Mouse (Mus musculus): ENCODE measurements around the gene Nr1i3. TPM values are rescaled to one million over a fixed set of nuclear protein-coding genes. Genes with fewer than 3 reads are reported as not detected.
"Not testable (repeated sequence)": the region's sequence is repeated elsewhere in the genome, so short reads cannot be mapped to it uniquely, and the experiment has no call there.

Gene Nr1i3
- polyA plus RNA-seq, 1 experiment from 2014 or later: 0.25 TPM

DNA sequence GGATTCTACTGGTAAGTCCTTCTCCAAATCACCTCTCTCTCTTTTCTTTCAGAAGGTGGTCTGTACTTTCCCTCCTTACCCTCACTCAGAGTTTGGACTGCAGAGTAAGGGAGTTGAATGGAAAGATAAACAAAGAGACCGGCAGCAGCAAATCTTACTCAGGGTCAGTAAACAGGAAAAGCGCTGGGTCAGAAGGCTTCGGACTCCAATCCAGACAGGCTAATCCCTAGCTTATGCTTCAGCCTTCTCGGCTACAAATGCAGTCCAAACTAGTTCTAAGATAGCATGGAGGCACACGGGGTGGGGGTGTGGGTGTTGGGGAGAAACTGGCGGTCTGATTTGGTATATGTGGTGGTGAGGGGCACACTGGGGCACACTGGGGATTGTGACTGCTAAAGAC, 23.7 kb downstream of the Nr1i3 start:
- no peak for TF ChIP-seq EP300 (optimal IDR thresholded peaks at IDR 0.05)
- no peak for TF ChIP-seq CTCF (IDR thresholded peaks at IDR 0.05; ENCODE audit: low read depth)
- Histone ChIP-seq H3K27ac (replicated peaks) (peak overlapping the region; percentile 13; the same call in 1 of the 2 replicates), H3K27me3 (ENCODE audit: control insufficient read depth, insufficient read depth, low read length) (no peaks in the 10 kb centered on the region), H3K9ac (ENCODE audit: low read length) (no peak overlapping the region), H3K9me3 (ENCODE audit: control insufficient read depth, low read length) (no peaks in the 10 kb centered on the region), H3K4me1 (replicated peaks; ENCODE audit: control insufficient read depth, insufficient read depth) (no peaks in the 10 kb centered on the region), H3K4me2 (replicated peaks; ENCODE audit: low read depth) (no peak overlapping the region), H3K36me3 (ENCODE audit: control insufficient read depth, insufficient read depth, low read length) (peaks cover 35% of the 10 kb centered on the region), H3K4me3 (ENCODE audit: low read depth, low read length) (no peak overlapping the region)
- no peak for ATAC-seq (ENCODE audit: low FRiP score, low TSS enrichment)
- WGBS: 54% methylated on average over 6 of the region's 6 CpGs
- DNase-seq (ENCODE audit: low spot score): no peak

DNA sequence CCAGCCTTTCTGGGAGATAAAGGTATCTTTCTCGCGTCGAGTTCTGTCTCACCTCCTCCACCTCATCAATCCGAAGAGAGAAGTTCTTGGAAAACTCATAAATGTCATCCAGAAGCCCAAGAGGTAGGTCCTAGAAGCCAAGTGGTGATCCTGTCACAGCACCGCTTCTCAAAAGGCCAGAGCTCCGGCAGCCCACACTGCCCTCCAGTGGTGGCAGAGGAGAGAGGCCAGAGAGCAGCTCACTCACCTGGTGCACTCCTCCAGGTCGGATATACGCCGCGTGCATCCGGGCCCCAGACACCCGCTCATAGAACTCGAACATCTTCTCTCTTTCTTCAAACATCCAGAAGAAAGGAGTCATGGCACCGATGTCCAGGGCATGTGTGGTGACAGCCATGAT, 24.7 kb downstream of the Nr1i3 start:
- Histone ChIP-seq H3K9ac (ENCODE audit: low read length) (no peak overlapping the region), H3K4me3 (ENCODE audit: low read depth, low read length) (no peak overlapping the region), H3K4me1 (replicated peaks; ENCODE audit: control insufficient read depth, insufficient read depth) (no peaks in the 10 kb centered on the region), H3K9me3 (ENCODE audit: control insufficient read depth, low read length) (no peaks in the 10 kb centered on the region), H3K27me3 (ENCODE audit: control insufficient read depth, insufficient read depth, low read length) (no peaks in the 10 kb centered on the region), H3K36me3 (ENCODE audit: control insufficient read depth, insufficient read depth, low read length) (peaks cover 35% of the 10 kb centered on the region), H3K27ac (replicated peaks) (no peak overlapping the region), H3K4me2 (replicated peaks; ENCODE audit: low read depth) (no peak overlapping the region)
- DNase-seq (ENCODE audit: low spot score) (peak; percentile 82), ATAC-seq (ENCODE audit: low FRiP score, low TSS enrichment) (0 out of 2 replicates have a peak, but pooled peaks have one; percentile 48)
- no peak for TF ChIP-seq EP300 (optimal IDR thresholded peaks at IDR 0.05)
- peak; percentile 90 for TF ChIP-seq CTCF (IDR thresholded peaks at IDR 0.05; ENCODE audit: low read depth)
- 76% methylated on average over 14 of the region's 14 CpGs for WGBS

- H3K36me3 ChIP-seq (ENCODE audit: control insufficient read depth, insufficient read depth, low read length): peaks cover 25% of the 10 kb centered on the region
- H3K4me2 ChIP-seq (replicated peaks; ENCODE audit: low read depth): no peak overlapping the region
- no peaks in the 10 kb centered on the region for H3K27me3 ChIP-seq (ENCODE audit: control insufficient read depth, insufficient read depth, low read length)
- no peak overlapping the region for H3K9ac ChIP-seq (ENCODE audit: low read length)
- H3K4me3 ChIP-seq (ENCODE audit: low read depth, low read length): no peak overlapping the region
- H3K4me1 ChIP-seq (replicated peaks; ENCODE audit: control insufficient read depth, insufficient read depth): no peaks in the 10 kb centered on the region
- TF ChIP-seq CTCF (IDR thresholded peaks at IDR 0.05; ENCODE audit: low read depth): no peak
- TF ChIP-seq EP300 (optimal IDR thresholded peaks at IDR 0.05): no peak
- peak overlapping the region; percentile 75; the same call in 1 of the 2 replicates for H3K27ac ChIP-seq (replicated peaks)
- 51% methylated on average over 15 of the region's 15 CpGs for WGBS
- DNase-seq (ENCODE audit: low spot score) (no peak), ATAC-seq (ENCODE audit: low FRiP score, low TSS enrichment) (peak; percentile 63; the same call in 1 of the 2 replicates)
- no peaks in the 10 kb centered on the region for H3K9me3 ChIP-seq (ENCODE audit: control insufficient read depth, low read length)
Measured at GRCm38 (mm10) chr1:171239992-171240744, 26.4 kb downstream of the Nr1i3 start.

DNA sequence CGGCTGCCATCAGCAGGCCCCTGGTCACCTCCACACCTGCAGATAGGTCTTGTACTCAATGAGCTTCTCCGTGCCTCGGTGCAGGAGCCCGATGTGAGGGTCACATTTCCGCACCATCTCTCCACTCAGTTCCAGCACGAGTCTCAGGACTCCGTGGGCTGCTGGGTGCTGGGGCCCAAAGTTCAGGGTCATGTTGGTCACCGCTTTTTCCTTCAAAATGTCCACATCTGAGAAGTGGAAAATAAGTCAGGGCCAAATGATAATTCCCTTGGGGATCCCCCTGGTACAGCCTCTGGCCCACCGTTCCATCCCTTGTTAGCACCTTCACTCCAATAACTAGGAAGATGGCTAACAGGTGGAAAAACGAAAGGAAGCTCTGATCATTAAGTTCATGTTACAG, 27.1 kb downstream of the Nr1i3 start:
- Histone ChIP-seq H3K36me3 (ENCODE audit: control insufficient read depth, insufficient read depth, low read length) (peaks cover 20% of the 10 kb centered on the region), H3K9me3 (ENCODE audit: control insufficient read depth, low read length) (no peaks in the 10 kb centered on the region), H3K27me3 (ENCODE audit: control insufficient read depth, insufficient read depth, low read length) (no peaks in the 10 kb centered on the region), H3K4me1 (replicated peaks; ENCODE audit: control insufficient read depth, insufficient read depth) (no peaks in the 10 kb centered on the region), H3K4me3 (ENCODE audit: low read depth, low read length) (no peak overlapping the region), H3K27ac (replicated peaks) (peak overlapping the region; percentile 75), H3K4me2 (replicated peaks; ENCODE audit: low read depth) (no peak overlapping the region), H3K9ac (ENCODE audit: low read length) (no peak overlapping the region)
- DNase-seq (ENCODE audit: low spot score): no peak
- TF ChIP-seq CTCF (IDR thresholded peaks at IDR 0.05; ENCODE audit: low read depth) (no peak), EP300 (optimal IDR thresholded peaks at IDR 0.05) (no peak)
- no peak for ATAC-seq (ENCODE audit: low FRiP score, low TSS enrichment)
- WGBS: 88% methylated on average over 10 of the region's 10 CpGs

- not testable (repeated sequence) for H3K27ac ChIP-seq (replicated peaks); ATAC-seq (ENCODE audit: low FRiP score, low TSS enrichment); DNase-seq (ENCODE audit: low spot score); H3K27me3 ChIP-seq (ENCODE audit: control insufficient read depth, insufficient read depth, low read length); H3K4me1 ChIP-seq (replicated peaks; ENCODE audit: control insufficient read depth, insufficient read depth); H3K4me3 ChIP-seq (ENCODE audit: low read depth, low read length); H3K9me3 ChIP-seq (ENCODE audit: control insufficient read depth, low read length); H3K9ac ChIP-seq (ENCODE audit: low read length); H3K4me2 ChIP-seq (replicated peaks; ENCODE audit: low read depth)
- TF ChIP-seq CTCF (IDR thresholded peaks at IDR 0.05; ENCODE audit: low read depth): peak; percentile 46
- 79% methylated on average over 12 of the region's 12 CpGs for WGBS
- H3K36me3 ChIP-seq (ENCODE audit: control insufficient read depth, insufficient read depth, low read length): peaks cover 12% of the 10 kb centered on the region
Measured at GRCm38 (mm10) chr1:171241952-171242351, 28.2 kb downstream of the Nr1i3 start.

GRCm38 (mm10) chr1:171245353-171245752, 31.6 kb downstream of the Nr1i3 start:
- H3K4me3 ChIP-seq (ENCODE audit: low read depth, low read length): no peak overlapping the region
- DNase-seq (ENCODE audit: low spot score) (no peak), ATAC-seq (ENCODE audit: low FRiP score, low TSS enrichment) (no peak)
- H3K36me3 ChIP-seq (ENCODE audit: control insufficient read depth, insufficient read depth, low read length): no peaks in the 10 kb centered on the region
- no peak overlapping the region for H3K4me2 ChIP-seq (replicated peaks; ENCODE audit: low read depth)
- no peak overlapping the region for H3K27ac ChIP-seq (replicated peaks)
- H3K4me1 ChIP-seq (replicated peaks; ENCODE audit: control insufficient read depth, insufficient read depth): peaks cover 10% of the 10 kb centered on the region
- no peaks in the 10 kb centered on the region for H3K27me3 ChIP-seq (ENCODE audit: control insufficient read depth, insufficient read depth, low read length)
- 80% methylated on average over 8 of the region's 8 CpGs for WGBS
- no peaks in the 10 kb centered on the region for H3K9me3 ChIP-seq (ENCODE audit: control insufficient read depth, low read length)
- TF ChIP-seq EP300 (optimal IDR thresholded peaks at IDR 0.05) (no peak), CTCF (IDR thresholded peaks at IDR 0.05; ENCODE audit: low read depth) (no peak)
- H3K9ac ChIP-seq (ENCODE audit: low read length): no peak overlapping the region

Measured in stomach, postnatal 0 days (tissue).